ENCODE assay signal across 11 mouse cellular contexts in genomic region chr16:23250556-23251444, GRCm38 (mm10). TPM values are rescaled to one million over a fixed set of nuclear protein-coding genes. Genes with fewer than 3 reads are reported as not detected.
DNase-seq lines count a peak whose midpoint lies in the region; ATAC-seq lines count a peak whose summit lies in the region.
"Had no signal": no experiment of that assay in that cellular context is flagged by ENCODE, and none has a peak within 500 bp of the region (broad histone marks: within the 10 kb centered on the region; RNA-seq: fewer than 3 reads in every experiment).

No protein-coding gene starts in this region.

- H3K4me2 ChIP-seq in neural tube, embryonic 12.5 days (replicated peaks) = peak overlapping the region; percentile 9; the same call in 1 of the 2 replicates
- peak overlapping the region; percentile 23 for H3K4me2 ChIP-seq in limb, embryonic 13.5 days (replicated peaks)
- peak overlapping the region; percentile 30 for H3K4me2 ChIP-seq in stomach, embryonic 16.5 days (ENCODE audit: low read depth, low read length)

- 0 out of 2 replicates have a peak overlapping the region, but pooled peaks have one; percentile 42 for H3K27ac ChIP-seq in neural tube, embryonic 12.5 days
- no peak overlapping the region for H3K27ac ChIP-seq in limb, embryonic 13.5 days
- H3K27ac ChIP-seq in stomach, embryonic 16.5 days (ENCODE audit: low read length) = no peak overlapping the region; the same call in 1 of the 2 replicates
- H3K27ac ChIP-seq: liver, embryonic 14.5 days had no signal

- H3K36me3 ChIP-seq in neural tube, embryonic 12.5 days = no peaks in the 10 kb centered on the region
- H3K36me3 ChIP-seq in limb, embryonic 13.5 days = no peaks in the 10 kb centered on the region; the same call in 1 of the 2 replicates
- H3K36me3 ChIP-seq in stomach, embryonic 16.5 days (ENCODE audit: control insufficient read depth, insufficient read depth, low read length) = no peaks in the 10 kb centered on the region

- DNase-seq in embryo, embryonic 11 days = peak; percentile 59
- no peak for DNase-seq in embryo, embryonic 9.5 days (ENCODE audit: extremely low spot score)
- DNase-seq in neural tube, embryonic 10.5 days (ENCODE audit: extremely low spot score, low spot score) = no peak
- DNase-seq in cerebellum, postnatal 25 days = no peak
- DNase-seq in gastrocnemius, adult 18-20 months (ENCODE audit: low spot score) = no peak
- DNase-seq: cerebellum, adult 2 months; kidney, postnatal 25 days had no signal

- no peak overlapping the region for H3K9ac ChIP-seq in neural tube, embryonic 12.5 days
- 0 out of 2 replicates have a peak overlapping the region, but pooled peaks have one; percentile 13 for H3K9ac ChIP-seq in limb, embryonic 13.5 days
- peak overlapping the region; percentile 3; the same call in 1 of the 2 replicates for H3K9ac ChIP-seq in stomach, embryonic 16.5 days (ENCODE audit: low read length)
- H3K9ac ChIP-seq: liver, embryonic 14.5 days had no signal

- H3K27me3 ChIP-seq in neural tube, embryonic 12.5 days (replicated peaks) = no peaks in the 10 kb centered on the region
- H3K27me3 ChIP-seq in limb, embryonic 13.5 days = no peaks in the 10 kb centered on the region
- H3K27me3 ChIP-seq in stomach, embryonic 16.5 days (ENCODE audit: control insufficient read depth, insufficient read depth, low read length) = no peaks in the 10 kb centered on the region

- peak; percentile 49 for ATAC-seq in neural tube, embryonic 12.5 days (ENCODE audit: low FRiP score, low read depth)
- peak; percentile 66; the same call in 1 of the 2 replicates for ATAC-seq in limb, embryonic 13.5 days (ENCODE audit: low FRiP score, low read depth)
- peak; percentile 12; the same call in 1 of the 2 replicates for ATAC-seq in stomach, embryonic 16.5 days (ENCODE audit: insufficient read depth, low FRiP score)

- peaks cover 49% of the 10 kb centered on the region for H3K4me1 ChIP-seq in neural tube, embryonic 12.5 days
- peaks cover 50% of the 10 kb centered on the region for H3K4me1 ChIP-seq in limb, embryonic 13.5 days
- peaks cover 28% of the 10 kb centered on the region for H3K4me1 ChIP-seq in stomach, embryonic 16.5 days (ENCODE audit: control insufficient read depth, insufficient read depth, low read length)

- no peaks in the 10 kb centered on the region for H3K9me3 ChIP-seq in neural tube, embryonic 12.5 days
- H3K9me3 ChIP-seq in limb, embryonic 13.5 days = no peaks in the 10 kb centered on the region
- H3K9me3 ChIP-seq in stomach, embryonic 16.5 days (replicated peaks; ENCODE audit: control insufficient read depth, low read length) = no peaks in the 10 kb centered on the region

- WGBS in neural tube, embryonic 12.5 days = 37% methylated on average over 15 of the region's 15 CpGs
- WGBS in limb, embryonic 13.5 days = 38% methylated on average over 15 of the region's 15 CpGs
- 32% methylated on average over 15 of the region's 15 CpGs for WGBS in stomach, embryonic 16.5 days

- no peak overlapping the region for H3K4me3 ChIP-seq in neural tube, embryonic 12.5 days
- no peak overlapping the region for H3K4me3 ChIP-seq in limb, embryonic 13.5 days
- no peak overlapping the region for H3K4me3 ChIP-seq in stomach, embryonic 16.5 days (replicated peaks; ENCODE audit: low read length)

RNA-seq across cellular contexts. Expression of gene St6gal1, which starts 26.3 kb away (rescaled TPM):
- polyA plus RNA-seq in neural tube, embryonic 12.5 days (2016; fragmentation: Nextera tagmentation; extraction: Ambion mirVana) = 42.1 and 43.5 TPM in 2 replicates
- 20.3 and 20.6 TPM in 2 replicates for polyA plus RNA-seq in limb, embryonic 13.5 days (2015; fragmentation: Nextera tagmentation; extraction: Ambion mirVana)
- 16.6 and 17.6 TPM in 2 replicates for polyA plus RNA-seq in stomach, embryonic 16.5 days (2015; fragmentation: Nextera tagmentation; extraction: Ambion mirVana)
- 1 to 10 TPM; 3.6 to 4.7 TPM for total RNA-seq in gastrocnemius, adult 18-20 months (2021)

Comparison
In these comparisons a context has a peak if more than half of its experiments do, and no peak if none do; other contexts are left out.
1. ATAC-seq: peak in every context shown above with its lines; median percentile 66 in limb, embryonic 13.5 days; 49 in neural tube, embryonic 12.5 days; 12 in stomach, embryonic 16.5 days.